Mouse (Mus musculus): ENCODE results near the gene Tmem196. TPM values are rescaled to one million over a fixed set of nuclear protein-coding genes. Genes with fewer than 3 reads are reported as not detected.
"Not testable (repeated sequence)": the region's sequence is repeated elsewhere in the genome, so short reads cannot be mapped to it uniquely, and the experiment has no call there.

Gene Tmem196
- polyA plus RNA-seq, 1 experiment from 2014 or later, result 0.33 TPM

GRCm38 (mm10) chr12:120014768-120015167 lies 69.1 kb downstream of the Tmem196 start:
- Histone ChIP-seq H3K4me2 (ENCODE audit: low read depth, low read length) (no peak overlapping the region), H3K4me1 (ENCODE audit: control insufficient read depth, insufficient read depth, low read length) (no peaks in the 10 kb centered on the region), H3K4me3 (ENCODE audit: low read depth, low read length) (no peak overlapping the region), H3K27ac (replicated peaks; ENCODE audit: low read depth, low read length) (no peak overlapping the region), H3K9me3 (ENCODE audit: control insufficient read depth, low read length) (no peaks in the 10 kb centered on the region), H3K9ac (ENCODE audit: low read depth, low read length) (no peak overlapping the region), H3K36me3 (ENCODE audit: control insufficient read depth, insufficient read depth, low read length) (no peaks in the 10 kb centered on the region), H3K27me3 (replicated peaks; ENCODE audit: control insufficient read depth, insufficient read depth, low read length) (no peaks in the 10 kb centered on the region)
- DNase-seq (ENCODE audit: low spot score) (no peak), ATAC-seq (ENCODE audit: low read depth) (no peak)
- WGBS, result 75% methylated on average over 4 of the region's 4 CpGs

GRCm38 (mm10) chr12:120015201-120015600 lies 69.6 kb downstream of the Tmem196 start:
- Histone ChIP-seq H3K9me3 (ENCODE audit: control insufficient read depth, low read length) (no peaks in the 10 kb centered on the region), H3K27ac (replicated peaks; ENCODE audit: low read depth, low read length) (no peak overlapping the region), H3K27me3 (replicated peaks; ENCODE audit: control insufficient read depth, insufficient read depth, low read length) (no peaks in the 10 kb centered on the region), H3K4me2 (ENCODE audit: low read depth, low read length) (no peak overlapping the region), H3K4me1 (ENCODE audit: control insufficient read depth, insufficient read depth, low read length) (no peaks in the 10 kb centered on the region), H3K4me3 (ENCODE audit: low read depth, low read length) (no peak overlapping the region), H3K9ac (ENCODE audit: low read depth, low read length) (no peak overlapping the region), H3K36me3 (ENCODE audit: control insufficient read depth, insufficient read depth, low read length) (no peaks in the 10 kb centered on the region)
- WGBS, result 60% methylated on average over 1 of the region's 1 CpGs
- ATAC-seq (ENCODE audit: low read depth) (no peak), DNase-seq (ENCODE audit: low spot score) (no peak)

DNA sequence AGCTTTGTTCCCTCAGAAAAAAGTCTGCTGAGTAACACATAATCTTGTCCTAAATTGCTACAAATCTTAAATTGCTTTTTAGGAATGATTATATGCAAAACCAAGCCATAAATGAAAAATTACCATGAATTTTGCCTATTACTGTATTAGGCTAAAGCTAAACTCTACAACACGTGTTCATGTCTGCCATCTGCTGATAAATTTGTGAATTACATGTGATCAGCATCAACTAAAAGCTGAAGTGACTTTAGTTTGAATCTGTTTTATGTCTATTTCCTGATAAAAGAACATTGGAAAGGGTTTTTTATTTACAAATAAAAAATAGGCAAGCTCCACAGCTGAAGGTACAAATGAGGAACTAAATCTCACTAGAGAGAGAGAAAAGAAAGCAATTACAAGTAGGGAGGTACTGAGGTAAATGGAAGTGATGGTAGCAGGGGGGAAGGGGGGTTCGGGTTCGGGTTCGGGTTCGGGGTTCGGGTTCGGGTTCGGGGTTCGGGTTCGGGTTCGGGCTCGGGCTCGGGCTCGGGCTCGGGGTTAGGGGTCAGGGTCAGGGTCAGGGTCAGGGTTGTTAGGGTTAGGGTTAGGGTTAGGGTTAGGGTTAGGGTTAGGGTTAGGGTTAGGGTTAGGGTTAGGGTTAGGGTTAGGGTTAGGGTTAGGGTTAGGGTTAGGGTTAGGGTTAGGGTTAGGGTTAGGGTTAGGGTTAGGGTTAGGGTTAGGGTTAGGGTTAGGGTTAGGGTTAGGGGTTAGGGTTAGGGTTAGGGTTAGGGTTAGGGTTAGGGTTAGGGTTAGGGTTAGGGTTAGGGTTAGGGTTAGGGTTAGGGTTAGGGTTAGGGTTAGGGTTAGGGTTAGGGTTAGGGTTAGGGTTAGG lies 82.7 kb downstream of the Tmem196 start:
- H3K4me3 ChIP-seq (ENCODE audit: low read depth, low read length); H3K27me3 ChIP-seq (replicated peaks; ENCODE audit: control insufficient read depth, insufficient read depth, low read length); H3K9ac ChIP-seq (ENCODE audit: low read depth, low read length); H3K9me3 ChIP-seq (ENCODE audit: control insufficient read depth, low read length); H3K4me1 ChIP-seq (ENCODE audit: control insufficient read depth, insufficient read depth, low read length); H3K36me3 ChIP-seq (ENCODE audit: control insufficient read depth, insufficient read depth, low read length); ATAC-seq (ENCODE audit: low read depth); H3K4me2 ChIP-seq (ENCODE audit: low read depth, low read length); H3K27ac ChIP-seq (replicated peaks; ENCODE audit: low read depth, low read length): not testable (repeated sequence)
- 85% methylated on average over 15 of the region's 15 CpGs for whole genome bisulfite sequencing
- DNase-seq (ENCODE audit: low spot score), result peak; percentile 76
